Mouse (Mus musculus): ENCODE measurements around the gene 1700066M21Rik. TPM values are rescaled to one million over a fixed set of nuclear protein-coding genes. Genes with fewer than 3 reads are reported as not detected.
A peak's percentile ranks its signal among the peaks of the same experiment; 100 is the strongest.

Gene 1700066M21Rik
- polyA plus RNA-seq, 1 experiment, result 2.2 TPM

GRCm38 (mm10) chr1:57390993-57391790 lies 13.8 kb downstream of the 1700066M21Rik start:
- DNase-seq (ENCODE audit: low read depth, low spot score), result no peak
- WGBS, result 85% methylated on average over 4 of the region's 4 CpGs

GRCm38 (mm10) chr1:57392417-57392816 lies 15.0 kb downstream of the 1700066M21Rik start:
- DNase-seq (ENCODE audit: low read depth, low spot score), result no peak
- WGBS, result 74% methylated on average over 4 of the region's 4 CpGs

DNA sequence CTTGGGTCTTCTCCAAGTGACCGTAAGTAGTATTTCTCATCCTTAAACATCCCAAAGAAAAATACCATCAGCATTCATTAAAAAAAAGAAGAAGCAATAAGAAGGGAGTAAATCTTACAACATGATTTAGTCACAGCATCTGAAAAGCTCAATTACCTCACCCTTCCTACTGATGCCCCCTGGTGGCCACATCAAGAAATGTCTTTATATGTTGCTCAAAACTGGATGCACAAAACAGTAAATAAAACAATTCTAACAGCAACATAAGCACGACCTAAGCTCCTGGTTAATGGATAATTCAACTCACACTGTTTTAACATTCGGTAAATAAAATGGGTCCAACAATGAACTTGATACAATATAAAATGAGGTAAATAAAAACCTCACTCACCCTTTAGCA lies 16.6 kb downstream of the 1700066M21Rik start:
- peak; percentile 13 for DNase-seq (ENCODE audit: low read depth, low spot score)
- WGBS, result 52% methylated on average over 3 of the region's 3 CpGs

DNA sequence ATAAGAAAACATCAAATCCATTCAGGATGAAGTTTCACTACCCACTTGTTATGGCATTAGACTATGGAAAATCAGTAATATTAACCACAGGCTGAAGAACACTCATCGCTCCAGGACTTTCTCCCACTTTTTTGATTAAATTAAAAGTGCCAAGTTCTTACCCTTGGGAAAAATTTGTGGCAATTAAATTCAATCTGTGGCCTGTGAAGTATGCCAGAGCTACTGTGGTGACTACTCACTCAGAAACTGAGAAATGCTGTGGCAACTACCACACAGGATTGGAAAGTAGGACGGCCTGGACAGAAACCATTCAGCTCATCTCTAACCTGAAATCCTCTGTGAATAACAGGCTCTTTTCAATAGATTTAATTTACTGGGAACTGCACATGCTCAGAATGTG lies 22.9 kb downstream of the 1700066M21Rik start:
- 95% methylated on average over 2 of the region's 2 CpGs for WGBS
- no peak for DNase-seq (ENCODE audit: low read depth, low spot score)

DNA sequence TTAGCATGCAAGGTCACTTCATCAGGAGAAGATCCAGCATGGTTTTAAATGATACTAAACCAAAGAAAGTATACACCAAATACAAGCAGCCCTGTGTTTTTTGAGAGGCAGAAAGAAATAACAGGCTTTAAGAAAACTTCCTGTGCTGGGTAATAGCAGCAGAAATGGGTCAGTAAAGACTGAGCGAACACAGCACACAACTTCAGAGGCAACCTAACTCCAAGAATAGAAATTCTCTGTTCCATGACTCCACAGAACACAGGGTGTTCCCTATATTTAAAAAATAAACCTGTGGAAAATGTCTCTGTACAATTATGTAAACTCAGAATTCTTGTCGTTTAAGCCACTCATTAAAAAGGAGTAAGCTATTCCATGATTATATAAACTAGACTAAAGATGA lies 23.5 kb downstream of the 1700066M21Rik start:
- WGBS, result 84% methylated on average over 2 of the region's 2 CpGs
- no peak for DNase-seq (ENCODE audit: low read depth, low spot score)

GRCm38 (mm10) chr1:57402116-57402515 lies 24.7 kb downstream of the 1700066M21Rik start:
- no peak for DNase-seq (ENCODE audit: low read depth, low spot score)

DNA sequence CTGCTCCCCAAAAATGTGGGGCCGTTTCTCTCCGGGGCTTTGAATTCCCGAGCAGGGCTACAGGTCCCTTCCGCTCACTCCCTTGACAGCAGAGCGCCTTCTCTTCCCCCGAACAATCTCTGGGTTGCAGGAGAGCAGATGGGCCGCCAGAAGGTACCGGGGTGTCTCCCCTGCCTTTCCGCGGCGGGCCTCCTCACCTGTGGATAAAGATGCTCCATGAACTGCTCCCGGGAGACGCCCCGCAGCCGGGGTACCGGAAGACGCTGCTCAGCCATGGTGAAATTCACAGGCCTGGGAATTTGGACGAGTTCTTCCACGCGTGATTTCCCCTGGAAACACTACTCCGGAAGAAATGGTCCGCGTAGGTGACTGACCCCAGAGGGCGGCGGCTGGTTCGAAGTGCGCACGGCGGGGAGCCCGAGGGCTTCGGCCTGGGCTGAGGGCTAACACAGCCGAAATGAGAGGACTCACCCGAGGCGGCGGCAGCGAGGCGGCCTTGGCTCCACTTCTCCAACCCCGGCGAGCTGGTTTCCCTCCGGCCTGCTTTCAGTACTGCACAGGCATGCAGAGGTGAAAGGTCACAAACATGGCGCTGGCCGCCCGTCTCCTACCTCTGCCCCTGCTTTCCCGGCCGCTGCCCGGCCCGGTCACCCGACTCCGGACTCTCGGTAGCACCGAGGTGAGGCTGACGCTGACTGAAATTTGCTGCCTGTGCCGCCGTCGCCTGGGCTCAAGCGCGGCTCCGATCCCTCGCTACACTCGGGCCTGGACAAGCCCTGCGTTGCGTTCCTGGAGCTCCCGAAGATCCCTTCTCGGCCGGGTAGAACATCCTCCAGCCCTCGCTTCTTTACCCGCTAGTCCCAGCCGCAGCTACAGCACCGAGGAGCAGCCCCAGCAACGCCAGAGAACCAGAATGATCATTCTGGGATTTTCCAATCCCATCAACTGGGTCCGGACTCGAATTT lies 29.0 kb downstream of the 1700066M21Rik start, which contains the start of the genes Maip1 and Tyw5:
Gene Maip1 (plus strand): TSS at position 142 of the 965 bp plus-strand sequence.
Gene Tyw5 (minus strand): TSS at position 915 of the 965 bp plus-strand sequence.
- no peak for DNase-seq (ENCODE audit: low read depth, low spot score)

More at GRCm38 (mm10) chr1:57402116-57402515, 24.7 kb downstream of the 1700066M21Rik start:
- 91% methylated on average over 5 of the region's 5 CpGs for WGBS

DNA sequence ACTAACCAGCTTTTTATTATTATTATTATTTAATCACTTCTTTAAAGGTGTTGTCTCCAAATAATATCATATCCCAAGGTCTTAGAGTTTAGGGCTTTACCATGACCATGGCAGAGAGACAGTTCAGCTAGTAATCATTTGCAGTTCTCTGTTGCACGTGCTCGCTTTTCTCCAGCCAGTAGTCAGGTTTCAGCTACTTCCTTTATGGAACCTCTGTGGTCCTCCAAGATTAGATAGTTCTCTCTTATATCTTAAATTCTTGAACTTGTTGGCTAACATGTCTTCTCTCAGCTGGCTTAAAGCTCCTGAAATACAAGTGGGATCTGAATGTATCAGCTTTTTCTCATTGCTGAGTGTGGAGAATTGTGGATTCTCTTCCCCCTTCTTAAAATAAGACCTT lies 31.6 kb downstream of the 1700066M21Rik start:
- no peak for DNase-seq (ENCODE audit: low read depth, low spot score)
- 87% methylated on average over 2 of the region's 2 CpGs for WGBS

More for the DNA sequence above, 29.0 kb downstream of the 1700066M21Rik start, which contains the start of the genes Maip1 and Tyw5:
- WGBS, result under 1% methylated on average over 72 of the region's 72 CpGs

- DNase-seq (ENCODE audit: low read depth, low spot score), result no peak
- WGBS, result 84% methylated on average over 2 of the region's 2 CpGs
Observed at GRCm38 (mm10) chr1:57413397-57413796, 36.0 kb downstream of the 1700066M21Rik start.

DNA sequence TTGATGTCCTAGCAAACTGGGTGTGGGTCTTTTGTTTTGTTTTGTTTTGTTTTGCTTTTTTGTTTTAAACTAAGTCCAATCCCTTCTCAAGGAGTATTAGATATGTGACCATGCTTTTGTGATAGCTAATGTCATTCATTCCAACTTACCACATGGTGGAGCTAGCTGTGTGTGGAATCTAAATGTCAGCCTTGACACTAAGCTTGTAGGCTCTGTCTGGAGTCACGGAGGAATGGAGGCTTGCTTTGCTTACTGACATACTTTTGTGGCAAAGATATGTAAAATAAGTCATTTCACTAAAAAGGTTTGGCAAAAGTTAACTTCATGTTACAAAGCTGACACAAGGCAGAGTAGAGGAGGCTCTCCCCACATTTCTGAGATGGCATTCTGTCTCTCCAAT lies 46.3 kb downstream of the 1700066M21Rik start:
- WGBS, result 2% methylated on average over 1 of the region's 1 CpGs
- no peak for DNase-seq (ENCODE audit: low read depth, low spot score)

DNA sequence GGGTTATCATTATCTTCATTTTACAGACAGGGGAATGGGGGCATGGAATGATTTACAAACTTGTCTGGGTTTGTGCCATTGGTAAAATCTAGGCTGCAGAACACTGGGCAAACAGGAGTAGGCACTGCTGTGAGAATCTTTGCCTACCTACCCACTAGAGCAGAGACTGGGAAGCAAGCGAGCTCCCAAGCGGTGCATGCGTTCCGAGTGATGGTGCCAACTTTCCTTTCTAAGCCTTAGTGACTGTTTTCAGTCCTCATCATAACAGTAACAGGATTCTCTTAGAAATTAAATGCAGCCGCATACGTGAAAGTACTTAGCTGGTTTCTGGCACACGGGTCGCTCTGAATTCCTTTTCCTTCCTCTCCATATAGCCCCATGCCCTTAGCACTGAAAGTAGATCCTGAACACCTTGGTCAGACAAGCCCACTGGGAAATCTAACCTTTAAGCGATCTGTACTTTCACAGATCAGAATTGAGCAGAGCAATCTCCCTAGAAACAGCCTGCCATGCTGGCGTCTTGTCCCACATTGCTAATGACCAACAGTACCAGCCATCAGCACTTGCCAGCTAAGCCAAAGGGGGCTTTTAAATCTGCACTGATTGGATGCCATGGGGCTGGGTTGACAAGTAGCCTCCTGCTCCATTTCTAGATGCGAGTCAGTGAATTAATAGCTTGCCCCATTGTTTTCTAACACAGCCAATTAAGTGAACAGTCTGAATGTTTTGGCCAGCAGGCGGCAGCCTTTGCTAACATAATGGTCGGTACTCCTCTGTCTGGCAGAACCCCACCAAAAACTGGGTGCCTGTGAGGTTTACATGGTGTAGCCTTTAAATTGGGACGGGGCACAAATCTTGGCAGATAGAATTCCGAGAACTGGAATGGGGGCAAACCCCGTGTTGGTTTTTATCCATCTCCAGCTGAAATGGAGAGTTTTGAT lies 51.2 kb downstream of the 1700066M21Rik start:
- 48% methylated on average over 16 of the region's 16 CpGs for WGBS
- DNase-seq (ENCODE audit: low read depth, low spot score), result no peak

DNA sequence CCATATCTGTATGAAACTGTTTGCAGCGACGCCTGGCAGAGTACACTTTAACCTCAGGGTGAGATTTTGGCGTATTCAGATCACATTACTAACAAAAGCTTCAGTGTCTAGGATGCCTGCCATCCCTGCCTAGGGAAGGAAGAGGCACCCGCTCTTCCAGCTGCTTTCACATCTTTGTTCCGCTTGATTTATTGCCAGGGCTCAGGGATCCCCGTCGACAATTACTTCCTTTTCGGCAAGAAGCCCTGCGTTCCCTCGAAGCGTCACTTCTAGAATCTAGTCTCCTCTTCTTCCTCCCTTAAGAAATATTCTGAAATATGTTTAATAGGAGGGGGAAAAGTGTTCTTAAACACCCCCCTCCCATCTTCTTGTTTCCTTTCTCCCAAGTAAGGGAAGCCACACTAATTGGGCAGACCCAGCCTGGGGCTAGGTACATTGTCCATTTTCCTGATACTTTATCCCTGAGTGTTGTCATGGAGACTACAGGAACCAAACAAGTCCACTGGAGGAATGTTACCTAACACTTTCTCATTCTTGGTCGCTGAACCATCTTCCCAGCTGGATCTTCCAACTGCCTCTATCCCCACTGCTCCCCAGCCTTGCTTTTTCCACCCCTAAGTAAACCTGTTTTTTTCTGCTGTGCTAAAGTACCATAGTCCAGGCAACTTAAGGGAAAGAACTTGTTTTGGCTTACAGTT lies 52.5 kb downstream of the 1700066M21Rik start:
- DNase-seq (ENCODE audit: low read depth, low spot score), result no peak
- 3% methylated on average over 12 of the region's 12 CpGs for WGBS

DNA sequence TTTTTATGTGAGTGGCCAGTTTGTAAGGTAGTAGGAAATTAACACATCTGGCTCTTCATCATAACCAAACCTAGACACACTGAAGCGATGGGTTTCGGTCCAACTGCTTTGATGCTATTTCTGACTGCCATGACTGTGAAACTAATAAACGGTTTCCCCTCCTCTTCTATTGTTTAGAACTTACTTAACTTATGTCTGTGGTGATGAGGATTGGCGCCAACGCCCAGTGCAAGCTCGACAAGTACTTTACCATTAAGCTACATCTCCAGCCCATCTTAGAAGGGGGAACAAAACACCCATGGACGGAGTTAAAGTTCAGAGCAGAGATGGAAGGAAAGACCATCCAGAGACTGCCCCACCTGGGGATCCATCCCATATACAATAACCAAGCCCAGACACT lies 55.7 kb downstream of the 1700066M21Rik start:
- WGBS, result 88% methylated on average over 7 of the region's 7 CpGs
- no peak for DNase-seq (ENCODE audit: low read depth, low spot score)

Other genes with a start within 250 kb of the 1700066M21Rik start
- 4.6 and 5.4 TPM in 2 replicates for gene Maip1, start 28.7 kb downstream of the 1700066M21Rik start, polyA plus RNA-seq (2012; rRNA removed)
- gene Tyw5, start 29.5 kb downstream of the 1700066M21Rik start, polyA plus RNA-seq (2012; rRNA removed), result 3.0 and 3.7 TPM in 2 replicates

Data from large intestine, adult 2 months (tissue).